Mouse (Mus musculus): ENCODE data around the gene 2510002D24Rik.

- TF ChIP-seq CTCF (IDR thresholded peaks at IDR 0.05; ENCODE audit: low read depth, low read length) = no peak
- no peak for TF ChIP-seq POLR2A (IDR thresholded peaks at IDR 0.05; ENCODE audit: borderline replicate concordance, low read depth, low read length)
These were observed 24.7 kb upstream of the 2510002D24Rik start, which contains the start of the genes Ufd1 and Cdc45 for GRCm38 (mm10) chr16:18811468-18812384.

Data from bone marrow macrophage, adult 2 months (primary cell).